Mouse (Mus musculus): Measurements from ENCODE around the gene Fscb. TPM values are rescaled to one million over a fixed set of nuclear protein-coding genes. Genes with fewer than 3 reads are reported as not detected.

The Fscb gene
- polyA plus RNA-seq (2012; ENCODE audit: insufficient read depth, insufficient read length, missing spikeins): not detected in 2 replicates

DNA sequence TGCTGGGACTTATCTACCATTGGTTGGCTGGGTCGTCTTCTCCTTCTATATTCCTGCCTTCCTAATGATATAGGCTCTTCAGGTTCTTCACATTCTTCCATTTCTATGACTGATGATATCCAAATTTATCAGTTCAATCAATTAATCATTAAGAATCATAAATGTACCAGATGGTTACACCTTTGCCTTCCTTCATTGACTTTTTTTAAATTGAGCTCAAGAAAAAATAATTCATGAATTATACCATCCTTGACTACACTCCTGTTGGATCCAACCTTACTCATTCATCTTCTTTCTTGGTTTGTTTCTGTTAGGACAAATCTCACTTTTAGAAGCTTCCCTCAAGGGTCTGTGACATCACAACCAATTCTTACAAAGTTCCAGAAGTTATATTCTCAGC, at the start of gene Fscb:
Gene Fscb, minus strand, starts transcription at position 101 of the 400 bp plus-strand sequence.
- no peak for TF ChIP-seq CTCF (IDR thresholded peaks at IDR 0.05; ENCODE audit: low read depth, low read length)
- no peak for TF ChIP-seq POLR2A (IDR thresholded peaks at IDR 0.05; ENCODE audit: borderline replicate concordance, low read depth, low read length)
- Histone ChIP-seq H3K4me3 (ENCODE audit: insufficient read depth, low read length) (no peak within 1 kb of the TSS), H3K27ac (ENCODE audit: insufficient read depth, low read depth, low read length) (no peak within 1 kb of the TSS), H3K4me1 (ENCODE audit: control insufficient read depth, insufficient read depth, low read length) (no peaks in the 10 kb centered on the region)

DNA sequence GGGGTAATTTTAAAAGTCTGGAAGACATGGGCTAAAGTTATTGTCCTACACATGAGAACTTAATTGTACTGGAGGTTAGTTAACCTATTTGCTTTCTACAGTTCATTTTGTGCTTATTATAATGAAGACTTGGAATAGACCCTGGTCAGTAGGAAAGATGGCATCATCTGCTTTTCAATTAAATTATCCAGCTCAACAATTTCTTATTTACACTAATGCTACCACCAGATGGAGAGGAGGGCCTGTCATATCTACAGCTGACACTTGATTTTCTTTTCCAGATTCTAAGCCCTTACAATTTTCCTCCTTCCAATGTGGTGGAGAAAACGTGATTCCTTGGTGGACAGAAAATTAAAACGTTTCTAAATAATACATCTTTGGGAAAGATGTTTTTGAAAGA, 42.3 kb upstream of the Fscb start:
- no peak for TF ChIP-seq POLR2A (IDR thresholded peaks at IDR 0.05; ENCODE audit: borderline replicate concordance, low read depth, low read length)
- no peaks in the 10 kb centered on the region for H3K4me1 ChIP-seq (ENCODE audit: control insufficient read depth, insufficient read depth, low read length)
- no peak overlapping the region for H3K4me3 ChIP-seq (ENCODE audit: insufficient read depth, low read length)
- no peak overlapping the region for H3K27ac ChIP-seq (ENCODE audit: insufficient read depth, low read depth, low read length)

DNA sequence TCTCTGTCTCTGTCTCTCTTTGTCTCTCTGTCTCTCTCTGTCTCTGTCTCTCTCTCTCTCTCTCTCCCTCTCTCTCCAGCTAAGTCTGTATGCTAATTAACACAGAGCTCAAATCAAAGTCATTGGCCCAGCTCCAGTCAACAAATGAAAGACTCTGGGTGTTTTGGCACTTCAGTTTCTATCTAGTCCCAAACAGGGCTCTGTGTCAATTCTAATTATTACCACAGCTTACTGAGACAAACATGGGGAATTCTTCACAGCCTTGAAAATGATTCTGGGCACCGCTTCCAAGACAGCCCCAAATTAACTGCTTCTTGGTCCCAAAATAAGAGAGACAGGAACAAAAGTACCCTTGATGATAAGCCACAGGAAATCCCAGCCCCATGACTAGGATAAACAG, 38.9 kb upstream of the Fscb start:
- TF ChIP-seq CTCF (IDR thresholded peaks at IDR 0.05; ENCODE audit: low read depth, low read length) (no peak), POLR2A (IDR thresholded peaks at IDR 0.05; ENCODE audit: borderline replicate concordance, low read depth, low read length) (no peak)
- H3K27ac ChIP-seq (ENCODE audit: insufficient read depth, low read depth, low read length): no peak overlapping the region
- no peaks in the 10 kb centered on the region for H3K4me1 ChIP-seq (ENCODE audit: control insufficient read depth, insufficient read depth, low read length)
- H3K4me3 ChIP-seq (ENCODE audit: insufficient read depth, low read length): no peak overlapping the region

DNA sequence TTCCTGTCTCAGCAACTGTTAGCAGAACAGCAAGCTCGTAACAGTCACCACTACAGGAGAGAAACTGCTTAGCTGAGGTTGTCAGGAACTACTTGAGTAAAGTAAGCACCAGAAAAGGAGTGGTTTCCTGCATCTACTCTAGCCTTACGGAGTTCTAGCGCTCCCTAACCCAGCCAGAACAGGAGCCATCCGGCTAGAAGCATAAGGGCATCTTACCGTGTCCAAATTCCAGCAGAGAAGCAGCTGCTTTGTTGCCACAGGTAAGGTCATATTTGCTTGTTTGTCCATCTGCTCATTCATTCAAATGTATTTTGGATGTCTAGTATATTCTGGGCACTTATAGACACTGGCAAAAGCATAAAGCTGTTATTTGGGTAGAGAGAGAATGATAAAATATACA, 23.2 kb upstream of the Fscb start:
- no peak for TF ChIP-seq POLR2A (IDR thresholded peaks at IDR 0.05; ENCODE audit: borderline replicate concordance, low read depth, low read length)
- no peak for TF ChIP-seq CTCF (IDR thresholded peaks at IDR 0.05; ENCODE audit: low read depth, low read length)
- no peak overlapping the region for H3K4me3 ChIP-seq (ENCODE audit: insufficient read depth, low read length)

DNA sequence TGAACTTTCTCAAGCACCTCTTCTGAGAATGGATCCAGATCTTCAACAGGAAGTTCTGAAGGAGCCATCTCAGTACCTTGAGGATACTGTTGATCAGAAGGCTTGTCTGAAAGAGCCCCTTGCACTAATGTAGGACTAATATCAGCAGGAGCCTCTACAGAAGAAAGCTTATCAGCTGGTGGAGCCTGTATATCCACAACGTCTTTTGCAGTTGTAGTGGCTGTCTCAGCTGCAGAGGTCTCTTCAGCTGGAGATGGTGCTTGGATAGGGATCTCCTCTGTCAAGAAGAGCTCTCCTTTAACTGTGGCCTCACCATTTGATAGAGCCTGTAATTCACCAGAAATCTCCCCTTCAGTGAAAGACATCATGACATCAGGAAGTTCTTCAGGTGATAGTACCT, 875 bp downstream of the Fscb start:
- TF ChIP-seq POLR2A (IDR thresholded peaks at IDR 0.05; ENCODE audit: borderline replicate concordance, low read depth, low read length) (no peak), CTCF (IDR thresholded peaks at IDR 0.05; ENCODE audit: low read depth, low read length) (no peak)

More for the DNA sequence above, 23.2 kb upstream of the Fscb start:
- H3K27ac ChIP-seq (ENCODE audit: insufficient read depth, low read depth, low read length): no peak overlapping the region
- H3K4me1 ChIP-seq (ENCODE audit: control insufficient read depth, insufficient read depth, low read length): no peaks in the 10 kb centered on the region

DNA sequence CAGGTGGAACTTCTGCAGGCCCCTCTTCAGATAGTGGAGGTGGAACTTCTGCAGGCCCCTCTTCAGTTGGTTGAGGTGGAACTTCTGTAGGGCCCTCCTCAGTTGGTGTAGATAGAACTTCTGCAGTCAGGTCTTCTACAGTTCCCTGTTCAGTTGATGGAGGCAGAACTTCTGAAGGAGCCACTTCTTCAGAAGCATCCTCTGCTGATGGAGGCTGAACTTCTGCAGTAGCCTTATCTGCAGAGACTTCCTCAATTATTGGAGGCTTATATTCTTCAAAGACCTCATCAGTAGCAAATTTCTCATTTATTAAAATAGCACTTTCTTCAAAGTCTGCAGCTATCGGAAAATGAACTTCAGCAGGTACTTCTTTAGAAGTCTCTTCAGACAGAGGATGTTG, 1.4 kb downstream of the Fscb start:
- H3K4me3 ChIP-seq (ENCODE audit: insufficient read depth, low read length): no peak overlapping the region
- TF ChIP-seq POLR2A (IDR thresholded peaks at IDR 0.05; ENCODE audit: borderline replicate concordance, low read depth, low read length): no peak
- TF ChIP-seq CTCF (IDR thresholded peaks at IDR 0.05; ENCODE audit: low read depth, low read length): no peak
- no peak overlapping the region for H3K27ac ChIP-seq (ENCODE audit: insufficient read depth, low read depth, low read length)
- H3K4me1 ChIP-seq (ENCODE audit: control insufficient read depth, insufficient read depth, low read length): no peaks in the 10 kb centered on the region

More for the DNA sequence above, 875 bp downstream of the Fscb start:
- Histone ChIP-seq H3K27ac (ENCODE audit: insufficient read depth, low read depth, low read length) (no peak overlapping the region), H3K4me1 (ENCODE audit: control insufficient read depth, insufficient read depth, low read length) (no peaks in the 10 kb centered on the region), H3K4me3 (ENCODE audit: insufficient read depth, low read length) (no peak overlapping the region)

DNA sequence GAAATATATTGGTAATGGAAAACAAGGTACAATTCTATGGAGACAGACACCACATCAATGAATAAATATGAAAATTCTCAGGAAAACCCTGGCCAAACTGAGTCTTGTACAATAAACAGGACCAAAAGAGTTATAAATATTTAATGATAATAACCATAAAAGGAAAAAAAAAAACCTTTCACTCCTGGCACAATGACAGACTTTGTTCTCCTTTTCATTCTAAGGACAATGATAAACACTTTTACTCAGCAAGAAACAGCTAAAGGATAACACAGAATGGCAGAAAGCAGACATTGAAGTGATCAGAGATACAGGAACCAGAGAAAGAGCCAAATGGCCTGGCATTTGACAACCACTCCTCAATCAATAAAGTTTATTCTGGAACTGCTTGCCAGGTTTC, 19.3 kb downstream of the Fscb start:
- Histone ChIP-seq H3K27ac (ENCODE audit: insufficient read depth, low read depth, low read length) (no peak overlapping the region), H3K4me3 (ENCODE audit: insufficient read depth, low read length) (no peak overlapping the region), H3K4me1 (ENCODE audit: control insufficient read depth, insufficient read depth, low read length) (no peaks in the 10 kb centered on the region)
- no peak for TF ChIP-seq POLR2A (IDR thresholded peaks at IDR 0.05; ENCODE audit: borderline replicate concordance, low read depth, low read length)
- no peak for TF ChIP-seq CTCF (IDR thresholded peaks at IDR 0.05; ENCODE audit: low read depth, low read length)

DNA sequence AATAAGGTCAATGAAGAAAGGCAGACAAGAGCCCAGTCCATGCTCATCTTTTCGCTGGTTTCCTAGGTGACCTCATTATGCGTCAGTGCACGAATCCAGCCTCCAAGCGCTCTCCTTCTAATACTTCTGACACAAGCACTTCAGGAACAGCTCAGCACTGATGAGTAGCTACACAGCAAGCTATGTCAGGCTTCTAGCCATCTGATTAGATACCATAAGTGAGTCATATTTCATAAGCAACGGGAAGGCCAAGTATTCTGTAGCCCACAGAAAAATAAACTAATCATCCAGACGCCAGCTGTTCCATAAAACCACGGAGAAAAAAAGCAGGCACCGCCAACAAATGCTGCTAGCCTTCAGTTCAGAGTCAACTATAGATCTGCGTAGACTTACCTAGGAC, 24.6 kb downstream of the Fscb start:
- Histone ChIP-seq H3K4me3 (ENCODE audit: insufficient read depth, low read length) (no peak overlapping the region), H3K27ac (ENCODE audit: insufficient read depth, low read depth, low read length) (no peak overlapping the region), H3K4me1 (ENCODE audit: control insufficient read depth, insufficient read depth, low read length) (no peaks in the 10 kb centered on the region)
- no peak for TF ChIP-seq CTCF (IDR thresholded peaks at IDR 0.05; ENCODE audit: low read depth, low read length)
- no peak for TF ChIP-seq POLR2A (IDR thresholded peaks at IDR 0.05; ENCODE audit: borderline replicate concordance, low read depth, low read length)

DNA sequence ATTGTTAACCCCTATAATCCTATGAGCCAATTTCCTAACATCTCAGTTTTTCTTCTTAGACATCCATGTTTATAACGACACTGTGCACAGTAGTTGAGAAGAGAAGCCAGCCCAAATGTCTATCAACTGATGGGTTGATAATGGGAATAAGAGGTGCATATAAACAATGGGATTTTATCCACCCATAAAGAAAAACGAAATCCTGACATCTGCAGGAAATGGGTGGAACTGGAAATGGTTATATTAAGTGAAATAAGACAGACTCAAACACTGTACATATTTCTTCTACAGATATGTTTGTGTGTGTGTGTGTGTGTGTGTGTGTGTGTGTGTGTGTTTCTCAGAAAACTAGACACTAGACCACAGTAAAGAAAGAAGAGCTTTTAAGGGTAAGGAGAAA, 37.8 kb downstream of the Fscb start:
- TF ChIP-seq CTCF (IDR thresholded peaks at IDR 0.05; ENCODE audit: low read depth, low read length) (no peak), POLR2A (IDR thresholded peaks at IDR 0.05; ENCODE audit: borderline replicate concordance, low read depth, low read length) (no peak)
- H3K4me3 ChIP-seq (ENCODE audit: insufficient read depth, low read length): no peak overlapping the region
- H3K4me1 ChIP-seq (ENCODE audit: control insufficient read depth, insufficient read depth, low read length): no peaks in the 10 kb centered on the region
- H3K27ac ChIP-seq (ENCODE audit: insufficient read depth, low read depth, low read length): no peak overlapping the region
